Mouse (Mus musculus): ENCODE measurements around the gene Gm364. TPM values are rescaled to one million over a fixed set of nuclear protein-coding genes. Genes with fewer than 3 reads are reported as not detected.

Gene Gm364
- not detected for total RNA-seq (2021)

DNA sequence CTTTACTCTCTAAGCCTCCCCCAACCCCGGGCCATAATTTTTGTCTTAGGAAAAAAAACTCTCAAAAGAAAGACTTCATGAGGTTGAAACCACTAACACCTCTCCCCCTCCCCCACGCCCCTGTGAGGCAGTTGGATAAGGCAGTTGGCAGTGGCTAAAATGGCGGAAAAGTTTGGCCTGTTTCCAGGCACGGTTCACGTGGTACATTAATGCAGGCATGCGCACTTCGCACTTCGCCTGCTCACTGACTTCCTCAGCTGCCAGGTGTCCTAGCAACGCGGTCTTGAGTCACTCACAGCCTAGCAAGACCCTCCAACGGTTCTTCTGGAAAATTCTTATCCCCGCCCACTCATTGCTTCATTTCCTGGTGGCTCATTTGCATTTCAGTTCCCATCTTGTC is at the start of gene Gm364:
TSS of gene Gm364 (plus strand) at position 386 of the 400 bp plus-strand sequence.
- intact Hi-C loops (cut with DNase I), result no loop called here
- no peak for DNase-seq (ENCODE audit: low spot score in 2 of 2)

DNA sequence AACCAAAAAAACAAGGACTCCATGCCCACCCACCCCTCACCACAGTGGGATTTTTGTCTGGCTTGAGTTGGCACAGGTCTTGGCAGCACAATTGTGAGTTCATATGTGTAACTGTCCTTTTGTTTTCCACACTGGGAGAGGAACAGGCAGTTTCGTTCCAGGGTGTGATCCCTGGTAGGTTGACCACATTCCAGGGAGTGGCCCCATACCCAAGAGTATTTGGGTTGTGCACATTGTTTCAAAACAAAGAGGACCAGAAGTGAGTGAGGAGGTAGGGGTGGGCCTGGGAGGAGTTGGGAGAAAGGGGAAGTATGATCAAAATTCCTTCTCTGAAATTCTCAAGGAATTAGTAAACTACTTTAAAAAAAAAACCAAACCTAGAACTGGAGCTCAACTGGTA is 49.6 kb upstream of the Gm364 start:
- intact Hi-C loops (cut with DNase I), result no loop called here
- DNase-seq (ENCODE audit: low spot score in 2 of 2), result no peak

DNA sequence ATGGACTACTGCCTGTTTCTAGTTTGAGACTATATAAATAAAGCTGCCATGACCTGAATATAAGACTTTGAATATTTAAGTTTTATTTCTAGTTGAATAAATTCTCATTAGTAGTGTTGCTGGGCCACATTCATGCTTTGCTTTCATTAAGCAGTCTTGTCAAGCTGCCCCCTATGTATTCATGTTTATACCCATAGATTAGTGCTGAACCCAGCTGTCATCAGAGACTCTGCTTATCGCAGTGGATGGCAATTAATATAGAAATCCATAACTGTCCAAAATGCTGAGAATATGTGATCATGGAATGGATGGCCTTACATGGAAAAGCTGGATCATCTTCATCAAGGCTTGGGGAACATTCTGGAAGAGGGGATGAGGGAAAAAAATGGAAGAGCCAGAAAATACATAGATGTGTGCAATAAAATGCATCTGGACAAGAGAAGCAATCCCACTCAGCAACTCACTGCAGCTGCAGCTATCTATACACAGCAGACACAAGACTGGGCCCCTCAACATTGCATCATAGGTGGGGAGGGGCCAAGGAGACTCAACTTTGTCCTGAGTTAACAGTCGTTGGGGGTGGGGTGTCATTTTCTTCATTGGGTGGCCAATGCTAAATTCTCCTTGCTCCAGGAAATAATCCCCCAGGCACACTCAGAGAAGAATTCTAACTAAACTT is 43.9 kb upstream of the Gm364 start:
- no peak for DNase-seq (ENCODE audit: low spot score in 2 of 2)
- intact Hi-C loops (cut with DNase I), result no loop called here

DNA sequence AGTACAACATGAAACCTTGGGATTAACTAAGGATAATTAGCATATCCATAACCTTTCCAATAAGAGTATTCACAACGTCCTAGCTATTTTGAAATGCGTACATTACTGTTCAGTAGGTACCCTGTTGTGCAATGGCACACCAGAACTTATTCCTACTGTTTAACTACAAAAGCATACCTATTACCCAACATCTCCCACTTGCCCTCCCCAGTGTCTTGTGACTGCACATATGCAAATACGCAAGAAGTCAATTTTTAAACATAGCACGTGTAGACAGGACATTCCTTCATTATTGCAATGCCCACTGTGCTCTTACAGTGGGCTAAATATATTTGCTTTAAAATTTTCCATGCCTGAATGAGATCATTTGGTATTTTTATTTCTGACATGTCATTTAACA is 36.0 kb upstream of the Gm364 start:
- intact Hi-C loops (cut with DNase I), result no loop called here
- no peak for DNase-seq (ENCODE audit: low spot score in 2 of 2)

DNA sequence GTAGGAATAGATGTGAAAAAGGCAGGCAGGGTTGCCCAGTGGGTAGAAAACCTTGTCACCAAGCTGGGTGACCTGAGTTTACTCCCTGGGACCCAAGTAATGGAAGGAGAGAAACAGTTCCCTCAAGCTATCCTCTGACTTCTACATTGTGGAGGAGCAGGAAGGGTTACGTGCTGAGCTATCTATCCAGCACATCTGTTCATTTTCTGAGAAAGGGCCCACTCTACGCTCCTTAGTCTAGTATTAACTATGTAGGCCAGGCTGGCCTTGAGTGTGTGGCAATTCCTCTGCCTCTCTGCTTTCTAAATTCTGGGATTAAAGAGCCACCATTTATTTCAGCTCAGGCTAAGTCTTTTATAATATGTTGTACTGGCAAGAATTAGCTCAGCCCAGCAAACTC is 35.4 kb upstream of the Gm364 start:
- intact Hi-C loops (cut with DNase I), result no loop called here
- no peak for DNase-seq (ENCODE audit: low spot score in 2 of 2)

DNA sequence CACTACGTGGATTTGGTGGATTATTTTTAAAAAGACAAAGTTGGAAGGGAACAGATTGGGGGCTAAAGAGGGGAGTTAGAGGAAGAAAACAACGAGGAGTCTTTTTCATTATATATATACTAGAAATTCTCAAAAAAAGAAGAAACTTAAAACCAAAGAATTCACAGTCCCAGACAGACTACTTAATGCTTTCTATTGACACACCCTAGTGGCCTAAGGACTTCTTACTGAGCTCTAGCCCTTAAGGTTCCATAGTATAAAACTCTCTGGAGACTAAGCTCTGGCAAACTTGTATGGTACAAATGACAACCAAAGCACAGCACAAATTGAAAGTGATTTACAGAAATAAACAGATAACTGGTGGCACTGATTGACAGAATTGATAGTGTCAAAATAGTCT is 34.9 kb upstream of the Gm364 start:
- DNase-seq (ENCODE audit: low spot score in 2 of 2), result no peak
- intact Hi-C loops (cut with DNase I), result no loop called here

DNA sequence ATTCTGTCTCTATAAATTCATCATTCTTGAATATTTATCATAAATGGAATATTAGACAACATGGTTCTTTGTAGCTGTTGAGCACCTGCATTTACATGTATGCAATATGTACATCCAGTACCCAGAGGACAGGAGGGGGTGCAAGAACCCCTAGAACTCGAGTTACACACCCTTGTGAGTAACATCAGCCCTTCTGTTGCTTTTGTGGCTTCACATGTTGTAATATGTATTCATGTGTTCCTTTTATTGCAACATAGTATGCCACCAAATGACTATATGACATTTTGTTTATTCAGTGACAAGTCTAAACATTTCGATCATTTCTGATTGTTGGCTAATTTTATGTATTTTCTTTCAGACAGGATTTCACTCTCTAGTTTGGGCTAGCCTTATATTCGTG is 31.9 kb upstream of the Gm364 start:
- intact Hi-C loops (cut with DNase I), result no loop called here
- DNase-seq (ENCODE audit: low spot score in 2 of 2), result no peak

DNA sequence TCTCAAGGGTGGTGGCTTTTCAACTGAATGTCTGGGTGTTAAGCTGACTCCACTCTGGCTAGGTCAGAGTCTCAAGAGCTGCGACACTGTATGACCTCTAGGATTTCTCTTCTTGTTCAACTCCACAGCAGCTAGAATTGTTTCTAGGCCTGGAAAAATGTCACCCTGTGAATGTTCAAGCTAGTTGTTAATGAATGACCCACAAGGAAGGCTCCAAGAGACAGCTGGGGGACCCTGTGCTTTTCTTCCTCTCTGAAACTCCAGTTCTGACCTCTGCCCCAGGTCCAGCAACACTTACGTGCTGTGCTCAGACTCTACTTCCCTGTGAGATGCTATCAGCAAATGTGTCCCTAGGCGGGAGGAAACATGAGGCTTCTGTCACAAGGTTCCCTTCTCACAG is 30.4 kb upstream of the Gm364 start:
- intact Hi-C loops (cut with DNase I), result no loop called here
- no peak for DNase-seq (ENCODE audit: low spot score in 2 of 2)

DNA sequence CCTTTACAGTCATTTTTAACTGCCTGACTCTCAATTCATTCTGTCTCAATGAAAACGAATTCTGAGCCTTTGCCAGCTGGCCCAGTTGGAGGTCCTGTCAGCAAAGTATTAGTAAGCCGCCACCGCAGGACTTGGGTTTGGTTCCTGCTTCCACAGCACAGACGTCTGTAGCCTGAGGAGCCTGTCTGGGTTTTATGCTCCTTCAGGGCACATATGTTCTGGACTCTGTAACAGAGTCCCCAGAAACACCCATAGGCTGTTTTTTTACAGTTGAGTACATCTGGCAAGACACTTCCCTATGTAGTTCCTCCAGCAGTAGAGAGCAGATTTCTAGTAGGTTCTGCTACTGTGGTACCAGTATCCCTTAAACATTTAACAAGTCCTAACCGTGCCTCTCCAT is 28.0 kb upstream of the Gm364 start:
- intact Hi-C loops (cut with DNase I), result no loop called here
- DNase-seq (ENCODE audit: low spot score in 2 of 2), result no peak

DNA sequence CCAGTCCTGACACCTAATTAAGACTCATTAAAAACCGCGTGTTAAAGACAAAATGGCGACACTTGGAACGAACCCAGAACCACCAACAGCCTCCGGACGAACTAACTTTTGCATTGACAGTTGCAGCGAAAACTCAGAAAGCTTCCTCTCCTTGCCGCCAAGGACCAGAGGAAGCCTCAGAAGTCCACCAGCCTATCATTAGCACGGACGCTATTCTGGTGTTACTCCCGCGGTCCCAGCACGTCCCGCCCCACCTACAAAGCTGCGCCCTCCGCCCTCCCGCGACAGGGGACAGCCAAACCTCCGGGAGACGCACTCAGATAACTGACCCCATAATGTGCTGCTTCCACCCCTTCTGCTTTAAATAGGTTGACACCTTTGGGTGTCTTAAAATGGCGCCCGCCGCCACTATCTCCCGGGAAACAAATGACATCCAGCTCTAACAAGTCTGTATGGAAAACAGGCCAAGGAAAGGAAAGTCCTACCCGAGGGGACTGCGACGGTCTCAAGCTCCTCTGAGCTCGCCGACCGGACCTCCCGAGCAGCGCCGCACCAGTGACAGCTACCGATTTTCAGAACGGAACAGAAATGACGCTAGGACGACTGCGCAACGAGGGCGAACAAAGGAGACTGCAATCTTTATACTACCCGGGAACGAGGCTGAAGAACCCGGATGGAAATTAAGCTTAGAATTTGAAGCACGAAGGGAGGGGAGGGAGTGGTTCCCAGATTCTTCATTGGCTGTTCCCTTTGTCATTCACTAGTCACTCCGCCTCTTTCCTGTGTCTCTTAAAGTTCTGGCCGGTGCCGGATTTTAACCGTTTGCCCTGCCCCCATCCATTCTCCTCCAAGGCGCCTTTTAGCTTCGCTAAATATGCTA is 16.3 kb upstream of the Gm364 start, which contains the start of gene Rbmx:
TSS of gene Rbmx (minus strand) at position 670 of the 880 bp plus-strand sequence.
- peak; percentile 78 to 84 for DNase-seq (ENCODE audit: low spot score in 2 of 2)
- intact Hi-C loops (cut with DNase I), result no loop called here

DNA sequence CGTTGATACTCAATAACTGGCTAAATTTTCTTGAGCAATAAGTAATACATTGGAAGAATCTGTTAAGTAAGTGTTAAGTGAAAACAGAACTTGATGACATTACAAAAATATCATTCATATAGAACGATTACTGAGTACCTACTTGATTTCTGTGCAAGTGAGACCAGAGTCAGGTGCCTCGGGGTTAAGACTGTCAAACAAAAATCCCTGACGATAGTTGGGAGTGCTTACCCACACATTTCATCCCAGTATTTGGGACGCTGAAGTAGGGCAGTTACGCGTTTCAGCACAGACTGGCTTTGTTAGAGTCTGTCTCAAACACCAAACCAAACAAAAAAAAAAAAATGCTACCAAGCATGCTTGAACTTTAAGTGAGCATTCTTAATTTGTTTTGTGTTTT is 15.5 kb upstream of the Gm364 start:
- DNase-seq (ENCODE audit: low spot score in 2 of 2), result no peak
- intact Hi-C loops (cut with DNase I), result no loop called here

DNA sequence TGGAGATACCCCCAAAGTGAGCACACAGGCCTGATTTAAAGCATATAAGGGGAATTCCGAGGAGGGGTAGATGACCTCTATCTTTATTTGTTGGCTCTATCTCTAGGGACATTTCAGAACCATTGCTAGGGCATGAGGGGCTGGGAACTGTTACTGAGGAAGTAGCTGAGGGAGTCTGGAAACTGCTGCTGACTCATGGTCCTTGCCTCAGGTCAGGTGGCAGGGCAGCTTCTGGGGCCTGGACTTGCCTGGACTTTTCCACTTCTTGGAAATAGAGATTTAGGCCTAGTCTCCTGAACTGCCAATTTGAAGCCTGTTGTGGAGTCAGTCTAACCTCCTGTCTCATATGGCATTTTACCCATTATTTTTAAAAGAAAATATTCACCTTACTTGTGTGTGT is 7.6 kb upstream of the Gm364 start:
- DNase-seq (ENCODE audit: low spot score in 2 of 2), result no peak
- intact Hi-C loops (cut with DNase I), result no loop called here

DNA sequence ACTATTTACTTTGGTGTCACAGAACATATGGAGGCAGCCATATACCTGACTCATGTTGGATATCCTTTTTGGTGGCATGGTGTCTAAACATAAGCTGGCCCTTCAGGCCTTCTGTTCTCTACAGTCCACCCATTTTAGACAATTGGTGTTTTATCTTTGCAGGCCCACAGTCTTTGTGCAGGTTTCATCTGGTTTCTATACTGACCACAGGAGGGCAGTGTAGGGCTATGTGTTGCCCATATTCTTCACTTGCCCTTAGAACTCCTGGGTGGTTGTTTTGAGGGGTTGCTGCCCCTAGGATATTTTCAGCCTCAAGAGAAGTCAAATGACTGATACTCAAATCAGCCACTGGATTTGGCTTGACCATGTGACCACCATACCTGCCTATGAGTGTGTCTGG is 5.3 kb upstream of the Gm364 start:
- intact Hi-C loops (cut with DNase I), result no loop called here
- DNase-seq (ENCODE audit: low spot score in 2 of 2), result no peak

DNA sequence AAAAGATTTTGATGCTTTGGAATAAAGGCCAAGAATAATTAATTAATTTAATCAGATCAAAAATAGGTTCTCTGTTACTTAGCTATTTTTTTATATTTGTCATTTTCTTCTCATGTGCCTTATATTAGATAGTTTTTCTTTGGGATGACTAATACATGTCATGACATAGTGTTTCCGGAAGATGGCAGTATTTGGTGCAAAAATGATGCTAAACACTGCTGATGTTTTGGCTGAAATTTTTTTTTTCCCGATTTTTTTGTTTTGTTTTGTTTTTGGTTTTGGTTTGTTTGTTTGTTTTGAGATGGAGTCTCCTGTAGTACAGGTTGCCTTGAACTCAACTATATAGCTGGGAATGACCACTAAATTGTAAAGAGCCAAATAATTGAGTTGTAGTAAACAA is 22.7 kb downstream of the Gm364 start:
- intact Hi-C loops (cut with DNase I), result loop anchor here (2.0 to 10.0 kb wide), 3 partner anchors 243 to 1061 kb away; no protein-coding TSS in a partner anchor
- DNase-seq (ENCODE audit: low spot score in 2 of 2), result no peak

DNA sequence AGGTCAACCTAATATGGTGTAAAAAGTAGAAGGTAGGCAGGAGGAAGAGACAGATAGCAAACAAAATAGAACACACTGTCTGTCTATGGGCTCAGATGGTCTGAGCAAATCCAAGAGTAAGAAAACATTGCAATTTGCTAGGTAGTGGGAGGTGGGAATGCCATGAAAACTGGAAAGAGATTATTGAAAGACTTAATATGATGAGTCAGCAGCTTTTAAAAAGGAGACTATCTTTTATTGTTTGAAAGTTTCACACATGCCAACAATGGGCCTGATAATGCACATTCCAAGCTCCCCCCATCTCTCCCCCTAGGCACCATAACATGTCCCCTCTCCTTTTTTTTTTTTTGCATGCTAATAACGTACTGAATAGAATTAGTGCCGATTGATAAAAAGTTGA is 24.9 kb downstream of the Gm364 start:
- DNase-seq (ENCODE audit: low spot score in 2 of 2), result no peak
- intact Hi-C loops (cut with DNase I), result loop anchor here (5.0 to 10.0 kb wide), 2 partner anchors 941 to 1058 kb away; no protein-coding TSS in a partner anchor

DNA sequence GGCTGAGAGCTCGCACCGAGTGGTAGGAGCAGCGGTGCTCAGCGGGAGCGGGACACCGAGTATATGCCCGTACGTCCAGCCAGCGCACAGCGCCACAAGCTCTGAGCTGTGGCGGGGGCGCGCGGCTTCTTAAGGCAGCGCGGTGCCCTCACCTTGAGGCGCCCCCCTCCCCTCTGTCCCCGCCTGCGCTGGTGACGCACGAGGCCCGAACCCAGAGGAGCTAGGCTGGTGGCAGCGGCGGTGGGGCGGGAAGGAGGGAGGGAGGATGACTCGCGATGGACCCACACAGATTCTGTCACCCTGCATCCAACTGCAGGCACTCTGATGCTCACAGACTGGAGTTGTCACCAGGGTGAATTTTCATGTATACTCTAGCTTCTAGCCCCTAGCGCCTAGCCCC is 94.7 kb downstream of the Gm364 start, which contains the start of gene Gpr101:
TSS of gene Gpr101 (minus strand) at position 124 of the 400 bp plus-strand sequence.
- peak in 1 of 2 experiments; percentile 7 for DNase-seq (ENCODE audit: low spot score in 2 of 2)
- intact Hi-C loops (cut with DNase I), result no loop called here

DNA sequence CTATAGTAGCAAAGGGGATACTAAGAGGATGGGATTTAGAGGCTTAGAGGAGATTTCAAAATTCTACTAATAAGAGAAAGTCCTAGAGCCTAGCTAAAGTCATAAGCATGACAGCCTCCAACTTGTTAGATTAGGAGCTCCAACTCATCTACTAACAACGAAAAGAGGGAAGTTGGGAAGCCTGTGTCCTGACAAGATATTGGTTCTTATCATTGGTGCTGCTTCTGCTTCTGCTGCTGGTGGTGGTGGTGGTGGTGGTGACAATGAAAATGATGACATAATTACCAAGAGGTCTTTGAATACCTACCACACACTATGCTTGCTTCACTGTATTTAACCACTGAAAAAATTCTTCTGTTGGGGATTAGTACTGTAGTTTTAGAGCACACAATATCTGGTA is 97.3 kb downstream of the Gm364 start:
- DNase-seq (ENCODE audit: low spot score in 2 of 2), result no peak
- intact Hi-C loops (cut with DNase I), result no loop called here

DNA sequence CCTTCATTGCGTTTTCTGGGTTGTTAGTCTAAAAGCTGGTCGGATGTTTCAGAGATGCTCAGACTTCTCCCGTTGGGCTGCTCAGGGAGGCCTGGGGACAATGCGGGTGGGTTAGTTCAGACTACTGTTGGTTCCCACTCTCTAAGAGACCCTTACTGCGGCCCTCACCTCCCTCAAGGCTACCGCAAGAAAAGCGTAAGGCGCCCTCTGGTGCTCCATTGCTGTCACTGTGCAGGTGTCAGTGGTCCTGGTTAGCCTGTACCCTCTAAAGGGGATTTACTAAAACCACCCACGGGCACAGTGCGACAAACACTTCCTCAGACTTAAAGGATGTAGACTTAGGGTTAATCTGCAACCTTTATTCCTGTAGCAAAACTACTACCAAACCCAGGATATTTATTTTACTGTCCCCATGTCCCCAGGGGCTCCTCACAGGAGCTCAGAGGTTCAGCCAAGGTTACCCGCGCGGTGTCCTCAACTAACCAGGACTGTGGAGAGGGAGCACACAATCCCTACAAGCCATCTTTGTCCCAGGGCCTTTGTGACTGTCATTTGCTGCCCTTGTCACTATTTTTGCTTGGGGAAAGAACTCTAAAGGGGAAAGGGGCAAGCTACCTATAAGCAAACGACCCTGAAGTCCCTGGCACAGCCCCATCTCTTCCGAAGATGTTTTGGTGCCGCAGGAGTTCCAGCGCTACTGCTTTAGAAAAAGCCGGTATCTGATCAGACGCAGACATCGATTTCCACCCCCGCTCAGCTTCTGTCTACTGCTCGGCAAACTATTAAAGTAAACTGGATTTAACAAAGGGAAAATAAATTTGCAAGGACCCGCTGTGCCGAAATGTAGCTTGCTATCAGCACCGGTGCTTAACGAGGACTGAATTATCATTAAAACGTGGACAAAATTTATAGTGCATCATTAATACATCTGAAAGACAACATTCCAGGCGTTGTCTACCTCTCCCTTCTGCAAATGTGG is 112.5 kb downstream of the Gm364 start:
- DNase-seq (ENCODE audit: low spot score in 2 of 2), result no peak

More for the DNA sequence above, 112.5 kb downstream of the Gm364 start:
- intact Hi-C loops (cut with DNase I), result no loop called here

Data from left cerebral cortex, postnatal 36 days (tissue).